Mouse (Mus musculus): ENCODE measurements around the gene Chit1. TPM values are rescaled to one million over a fixed set of nuclear protein-coding genes. Genes with fewer than 3 reads are reported as not detected.

Gene Chit1
- total RNA-seq, 2 experiments from 2014 or later = not detected

- no peak for DNase-seq
Measured at GRCm38 (mm10) chr1:134150745-134151144, 39.7 kb downstream of the Chit1 start.

DNA sequence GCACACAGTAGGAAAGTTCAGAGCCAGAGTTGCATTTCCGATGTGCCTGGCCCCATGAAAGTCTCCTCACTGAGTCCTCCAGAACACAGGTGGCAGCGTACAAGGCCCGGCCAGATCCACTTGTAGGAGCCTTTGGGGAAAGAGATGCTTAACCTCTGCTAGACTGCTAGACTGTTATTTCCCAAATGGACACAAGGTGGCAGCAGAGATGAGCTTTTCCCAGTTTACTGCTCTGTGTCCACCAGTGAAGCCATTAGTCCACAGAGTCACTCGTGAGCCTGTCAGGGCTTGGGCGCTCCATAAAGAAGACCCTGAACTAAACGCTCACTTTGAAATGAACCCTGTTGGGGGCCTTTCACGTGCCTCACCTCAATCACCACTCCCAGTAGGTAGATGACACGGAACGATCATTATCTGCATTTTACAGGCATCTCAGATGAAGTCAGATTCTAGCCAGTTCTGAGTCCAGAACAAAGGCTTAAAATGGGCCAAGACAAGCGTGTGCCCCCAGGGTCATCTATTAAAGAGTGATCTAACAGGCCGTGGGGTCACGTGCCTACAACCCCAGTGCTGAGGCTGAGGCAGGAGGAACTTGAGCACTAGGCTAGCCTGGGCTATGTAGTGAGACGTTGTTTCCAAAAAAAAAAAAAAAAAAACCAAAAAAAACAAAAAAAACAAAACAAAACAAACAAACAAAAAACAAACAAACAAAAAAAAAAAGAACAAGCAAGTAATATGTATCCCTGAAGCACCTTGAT, 40.8 kb downstream of the Chit1 start:
- DNase-seq = peak; percentile 61 to 73

- no peak for DNase-seq
Measured at GRCm38 (mm10) chr1:134152626-134153590, 41.9 kb downstream of the Chit1 start.

GRCm38 (mm10) chr1:134154121-134154520, 43.1 kb downstream of the Chit1 start:
- DNase-seq = no peak

DNA sequence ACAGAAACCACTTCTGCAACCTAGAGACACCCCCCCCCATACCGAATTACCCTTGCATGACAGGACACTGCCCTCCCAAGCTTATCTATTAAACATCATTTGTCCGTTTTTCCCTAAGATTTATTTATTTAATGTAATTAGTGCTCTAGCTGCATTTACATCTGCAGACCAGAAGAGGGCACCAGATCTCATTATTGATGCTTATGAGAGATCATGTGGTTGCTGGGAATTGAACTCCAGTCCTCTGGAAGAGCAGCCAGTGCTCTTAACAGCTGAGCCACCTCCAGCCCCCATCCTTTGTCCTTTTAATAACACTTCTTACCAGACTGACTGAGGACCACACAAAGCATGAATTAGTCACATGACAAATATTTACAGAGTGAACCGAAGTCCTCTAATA, 43.6 kb downstream of the Chit1 start:
- DNase-seq = no peak

DNA sequence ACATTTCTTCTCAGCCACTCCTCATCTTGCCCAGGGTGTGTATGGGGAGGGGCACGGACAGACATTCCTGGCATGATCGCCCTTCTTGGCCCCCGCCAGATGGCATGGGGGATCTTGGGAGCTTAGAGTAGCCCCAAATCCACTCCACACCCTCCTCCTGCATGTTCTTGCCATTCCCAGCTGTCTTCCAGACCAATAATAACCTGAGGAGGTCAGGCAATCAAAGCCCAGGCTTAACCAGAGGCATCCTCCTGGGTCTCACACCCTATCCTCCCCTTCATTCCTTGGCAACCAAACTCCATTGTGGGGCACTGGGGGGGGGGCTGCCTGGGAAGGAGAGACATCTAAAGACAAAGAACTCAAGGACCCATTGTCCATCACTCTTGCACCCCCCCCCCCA, 49.4 kb downstream of the Chit1 start:
- DNase-seq = no peak

- DNase-seq = no peak
Measured at GRCm38 (mm10) chr1:134161399-134161798, 50.4 kb downstream of the Chit1 start.

DNA sequence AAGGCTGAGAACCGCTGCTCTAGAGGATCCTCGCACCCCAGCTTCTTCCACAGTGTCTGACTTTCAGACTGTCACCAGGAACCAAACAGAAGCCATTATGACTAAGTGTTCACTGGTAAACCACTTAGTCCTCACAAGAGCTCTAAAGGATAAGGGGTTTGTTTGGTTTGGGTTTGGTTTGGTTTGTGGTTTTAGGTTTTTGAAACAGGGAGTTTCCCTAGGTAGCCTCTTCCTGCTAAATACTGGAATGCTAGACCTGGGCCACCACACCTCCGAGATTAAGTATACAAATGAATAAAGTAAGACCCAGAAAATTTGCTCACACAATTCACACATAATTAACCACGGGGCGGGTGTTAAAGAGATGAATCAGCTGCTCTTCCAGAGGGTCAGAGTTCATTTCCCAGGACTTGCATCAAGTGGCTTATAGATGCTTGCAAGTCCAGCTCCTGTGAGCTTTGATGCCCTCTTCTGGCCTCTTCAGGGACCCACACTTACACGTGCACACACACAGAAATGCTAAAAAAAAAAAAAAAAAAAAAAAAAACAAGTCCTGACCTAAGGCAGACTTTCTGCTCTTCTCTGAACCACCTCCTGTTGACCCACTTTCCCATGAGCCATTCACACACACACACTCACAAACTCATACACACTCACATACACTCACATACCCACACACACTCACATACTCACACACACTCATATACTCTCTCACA, 51.6 kb downstream of the Chit1 start:
- no peak for DNase-seq

DNA sequence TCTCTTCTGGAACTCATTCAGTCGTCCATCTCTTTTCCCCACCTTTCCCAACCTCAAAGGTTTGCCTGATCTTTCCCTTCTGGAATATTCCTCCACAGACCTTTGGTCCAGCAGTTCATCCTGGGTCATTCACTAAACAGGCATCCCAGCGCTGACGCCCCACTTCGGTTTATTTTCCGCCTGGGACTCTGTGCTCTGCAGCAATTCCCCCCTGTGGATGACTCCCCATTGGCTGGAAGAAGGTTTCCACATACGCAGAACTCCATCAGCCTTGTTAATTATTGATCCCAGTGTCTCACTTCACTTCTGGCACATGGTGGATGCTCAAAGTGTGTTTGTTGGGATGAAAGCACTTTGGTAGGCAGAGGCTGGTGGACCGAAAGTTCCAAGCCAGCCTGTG, 52.4 kb downstream of the Chit1 start:
- no peak for DNase-seq

GRCm38 (mm10) chr1:134164454-134164853, 53.4 kb downstream of the Chit1 start:
- no peak for DNase-seq

DNA sequence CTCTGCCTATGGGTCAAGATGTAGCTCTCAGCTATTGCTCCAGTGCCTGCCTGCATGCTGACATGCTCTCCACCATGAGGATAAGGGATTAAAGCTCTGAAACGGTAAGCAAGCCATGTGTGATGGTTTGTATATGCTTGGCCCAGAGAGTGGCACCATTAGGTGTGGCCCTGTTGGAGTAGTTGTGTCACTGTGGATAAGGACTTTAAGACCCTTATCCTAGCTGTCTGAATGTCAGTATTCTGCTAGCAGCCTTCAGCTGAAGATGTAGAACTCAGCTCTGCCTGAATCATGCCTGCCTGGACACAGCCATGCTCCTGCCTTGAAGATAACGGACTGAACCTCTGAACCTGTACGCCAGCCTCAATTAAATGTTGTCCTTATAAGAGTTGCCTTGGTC, 55.5 kb downstream of the Chit1 start:
- DNase-seq = no peak

GRCm38 (mm10) chr1:134167416-134168305, 56.6 kb downstream of the Chit1 start:
- no peak for DNase-seq

DNA sequence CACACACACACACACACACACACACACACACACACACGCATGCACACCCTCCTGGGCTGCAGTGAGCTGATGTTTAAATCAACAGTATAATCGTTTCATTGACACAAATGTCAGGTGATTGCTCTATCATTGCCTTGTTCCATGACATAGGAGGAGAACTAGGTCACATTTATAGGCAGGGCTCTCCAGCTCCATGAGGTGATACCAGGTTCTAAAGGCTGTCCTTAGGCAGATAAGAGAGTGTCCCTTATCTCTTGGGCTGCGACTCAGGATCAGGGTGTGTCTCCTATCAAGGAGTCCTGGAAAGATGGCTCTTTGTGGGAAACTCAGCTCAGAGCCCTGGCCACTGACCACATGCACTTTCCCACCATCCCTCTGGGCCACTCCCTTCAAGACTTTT, 57.5 kb downstream of the Chit1 start:
- DNase-seq = no peak

- DNase-seq = no peak
Measured at GRCm38 (mm10) chr1:134168985-134169697, 58.1 kb downstream of the Chit1 start.

GRCm38 (mm10) chr1:134173081-134173480, 62.0 kb downstream of the Chit1 start:
- no peak for DNase-seq

DNA sequence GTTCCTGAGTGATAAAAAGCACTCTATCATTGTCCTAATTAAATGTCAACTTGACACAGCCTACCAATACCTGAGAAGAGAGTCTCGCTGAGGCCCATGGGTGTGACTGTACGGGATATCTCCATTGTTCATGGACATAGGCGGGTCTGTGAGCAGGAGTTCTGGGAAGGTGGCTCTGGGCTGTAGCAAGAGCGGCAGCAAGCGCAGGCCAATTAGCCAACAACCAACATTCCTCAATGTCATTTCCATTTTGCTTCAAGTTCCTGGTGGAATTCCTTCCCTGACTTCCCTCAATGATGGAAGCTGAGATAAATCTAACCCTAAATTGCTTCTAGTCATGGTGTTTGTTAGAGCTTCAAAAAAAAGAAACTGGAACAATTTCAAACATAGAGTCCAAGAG, 66.9 kb downstream of the Chit1 start:
- no peak for DNase-seq

DNA sequence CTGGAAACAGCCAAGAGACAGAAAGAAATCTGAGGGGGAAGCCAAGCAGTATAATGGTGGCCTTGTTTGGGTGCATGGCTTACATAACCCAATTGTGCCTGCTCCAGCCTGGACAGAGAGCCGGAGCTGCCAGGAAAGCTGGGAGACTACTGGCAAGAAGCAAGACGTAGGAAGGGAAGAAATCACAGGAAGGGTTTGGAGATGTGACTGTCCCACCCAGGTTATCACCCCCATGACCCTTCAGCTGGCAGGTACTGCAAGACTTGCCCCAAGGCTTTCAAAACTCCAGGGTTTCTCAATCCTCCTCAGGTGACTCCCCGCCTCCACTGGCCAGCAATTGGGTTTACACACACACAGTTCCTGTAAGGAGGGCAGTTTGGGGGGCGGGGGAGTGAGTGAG, 71.0 kb downstream of the Chit1 start, which contains the start of gene Chil1:
TSS of gene Chil1 (plus strand) at position 152 of the 400 bp plus-strand sequence.
- no peak for DNase-seq

DNA sequence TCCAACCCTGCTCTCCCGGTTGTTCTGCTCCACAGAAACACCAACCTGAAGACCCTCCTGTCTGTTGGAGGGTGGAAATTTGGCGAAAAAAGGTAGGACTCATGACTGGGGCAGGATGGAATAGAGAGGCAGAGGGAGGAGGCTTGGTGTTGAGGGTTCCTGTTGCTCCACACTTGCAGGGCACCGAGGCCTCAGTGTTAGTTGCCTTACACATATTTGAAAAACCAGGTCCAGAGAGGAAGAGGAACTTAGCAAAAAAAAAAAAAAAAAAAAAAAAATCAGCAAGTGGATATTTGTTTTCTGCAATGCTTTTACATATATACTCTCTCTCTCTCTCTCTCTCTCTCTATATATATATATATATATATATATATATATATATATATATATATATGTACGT, 73.0 kb downstream of the Chit1 start:
- DNase-seq = no peak

DNA sequence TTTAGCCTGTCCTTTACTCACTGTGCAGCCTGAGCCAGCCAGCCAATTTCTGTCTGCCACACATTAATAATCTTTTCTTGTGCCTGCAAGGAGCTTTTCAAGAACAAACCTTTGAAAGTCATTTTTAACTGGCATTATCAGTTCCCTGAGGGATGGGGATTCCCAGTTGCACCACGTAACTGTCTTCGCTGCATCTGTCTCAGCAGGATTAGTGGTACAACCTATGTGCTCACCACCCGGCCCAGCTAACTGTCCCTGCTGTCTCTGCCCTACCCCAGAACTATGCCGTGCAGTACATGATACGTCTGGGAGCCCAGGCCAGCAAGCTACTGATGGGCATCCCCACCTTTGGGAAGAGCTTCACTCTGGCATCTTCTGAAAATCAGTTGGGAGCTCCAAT, 77.2 kb downstream of the Chit1 start:
- no peak for DNase-seq

DNA sequence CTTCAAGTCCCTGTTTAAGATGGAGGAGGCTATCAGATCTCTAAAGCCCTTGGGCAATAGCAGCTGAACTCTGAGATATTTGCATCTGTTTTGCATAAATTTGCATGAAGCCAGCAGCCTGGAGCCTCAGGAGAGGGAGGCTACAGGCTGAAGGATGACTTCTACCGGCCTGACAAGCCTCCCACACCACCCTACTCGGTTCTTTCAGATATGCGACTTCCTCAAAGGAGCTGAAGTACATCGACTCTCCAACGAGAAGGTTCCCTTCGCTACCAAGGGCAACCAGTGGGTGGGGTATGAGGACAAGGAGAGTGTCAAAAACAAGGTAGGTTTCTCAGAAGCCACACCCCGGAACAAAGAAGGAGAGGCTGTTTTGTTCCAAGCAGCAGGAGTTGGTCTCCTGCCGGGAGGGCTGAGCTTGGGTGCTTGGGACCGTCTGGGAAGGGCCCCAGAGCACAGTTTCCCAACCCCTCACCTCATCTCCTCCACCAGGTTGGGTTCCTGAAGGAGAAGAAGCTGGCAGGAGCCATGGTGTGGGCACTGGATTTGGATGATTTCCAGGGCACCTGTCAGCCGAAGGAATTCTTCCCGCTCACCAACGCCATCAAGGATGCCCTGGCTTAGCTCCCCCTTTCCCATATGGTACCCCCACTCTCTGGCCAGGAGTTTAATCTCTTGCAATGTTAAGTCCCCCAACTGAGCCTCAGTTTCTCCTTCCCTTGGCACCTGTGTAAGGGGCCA, 78.1 kb downstream of the Chit1 start:
- no peak for DNase-seq

Measured in layer of hippocampus, postnatal 36 days (tissue).